Mouse (Mus musculus) cerebellum, adult 9-10 months (tissue): ENCODE data around the gene Fam196a.

ENCODE experiments used
- DNase-seq: peaks from one replicate; pipeline ENCODE4 v3.0.0; 2022

Gene Fam196a

DNA sequence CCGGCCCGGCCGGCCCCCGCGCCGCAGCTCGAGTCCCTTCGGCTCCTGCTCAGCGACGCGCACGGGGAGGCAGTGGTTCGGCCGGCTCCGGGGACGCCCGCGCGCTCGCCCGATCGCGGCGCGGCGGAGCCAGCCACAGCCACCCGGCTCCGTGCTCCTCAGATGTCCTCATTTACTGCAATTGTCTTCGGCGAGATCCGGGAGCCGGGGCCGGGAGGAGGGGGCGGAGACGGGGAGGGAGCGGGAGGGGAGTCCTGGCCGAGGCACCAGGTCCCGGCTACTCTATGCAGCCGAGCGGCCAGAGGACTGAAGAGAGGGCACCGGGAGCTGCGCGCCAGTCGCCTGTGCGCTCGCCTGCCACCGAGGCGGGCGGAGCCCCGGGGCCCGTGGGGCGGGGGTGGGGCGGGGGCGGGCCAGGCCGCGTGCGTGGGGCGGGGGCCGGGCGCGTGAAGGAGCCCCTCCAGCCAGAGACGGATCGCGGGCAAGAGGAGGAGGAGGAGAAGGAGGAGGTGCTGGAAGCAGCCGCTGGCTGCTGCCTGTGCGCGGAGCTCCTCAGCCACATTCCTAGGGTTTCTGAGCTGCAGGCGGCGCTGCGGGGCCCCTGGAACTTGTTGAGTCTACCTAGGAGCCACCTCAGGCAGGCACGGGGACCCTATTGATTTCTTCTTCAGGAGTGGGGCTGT is at the start of gene Fam196a:
Fam196a (minus strand) TSS at position 504 of the 683 bp plus-strand sequence.
- no peak for DNase-seq

- no peak for DNase-seq
Observed at GRCm38 (mm10) chr7:134961608-134962007, 23.4 kb upstream of the Fam196a start.

GRCm38 (mm10) chr7:134960871-134961270 is 22.6 kb upstream of the Fam196a start:
- DNase-seq = no peak

- no peak for DNase-seq
Observed at GRCm38 (mm10) chr7:134959086-134959485, 20.9 kb upstream of the Fam196a start.

DNA sequence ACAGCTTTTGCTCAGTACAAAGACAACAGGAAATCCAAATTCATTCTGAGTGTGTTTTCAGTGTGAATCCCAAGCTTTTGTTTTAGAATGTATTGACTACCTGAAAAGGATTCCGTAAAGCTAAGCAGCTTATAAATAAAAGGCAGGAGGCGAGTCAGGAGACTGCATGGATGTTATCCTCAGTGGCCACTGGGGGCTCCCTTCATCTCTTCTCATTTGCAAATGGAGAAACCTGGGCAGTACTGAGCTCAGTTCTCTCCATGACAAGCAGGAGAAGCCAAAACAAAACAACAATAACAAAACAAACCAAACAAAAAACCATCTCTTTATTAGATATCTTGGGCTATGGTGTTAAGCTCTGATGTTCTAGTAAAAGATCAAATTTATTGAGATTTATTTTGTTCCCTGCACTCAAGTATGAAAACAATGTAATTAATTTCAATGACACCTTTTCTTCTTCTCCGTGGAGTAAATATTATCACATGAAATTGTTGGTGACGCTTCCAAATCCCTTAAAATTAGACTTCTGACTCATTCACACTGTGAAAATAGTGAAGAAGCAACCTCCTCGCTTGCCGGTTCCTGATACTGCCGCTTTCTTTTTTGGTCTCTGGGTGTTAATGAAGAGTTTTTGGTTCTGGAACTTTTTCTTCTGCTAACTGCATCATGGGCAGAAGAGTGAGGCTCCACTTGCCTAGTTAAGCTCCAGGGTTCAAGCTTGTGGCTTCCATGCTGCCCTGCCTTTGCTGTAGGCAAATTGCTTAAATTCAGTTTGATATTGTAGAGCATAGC is 7.9 kb upstream of the Fam196a start:
- DNase-seq = no peak

DNA sequence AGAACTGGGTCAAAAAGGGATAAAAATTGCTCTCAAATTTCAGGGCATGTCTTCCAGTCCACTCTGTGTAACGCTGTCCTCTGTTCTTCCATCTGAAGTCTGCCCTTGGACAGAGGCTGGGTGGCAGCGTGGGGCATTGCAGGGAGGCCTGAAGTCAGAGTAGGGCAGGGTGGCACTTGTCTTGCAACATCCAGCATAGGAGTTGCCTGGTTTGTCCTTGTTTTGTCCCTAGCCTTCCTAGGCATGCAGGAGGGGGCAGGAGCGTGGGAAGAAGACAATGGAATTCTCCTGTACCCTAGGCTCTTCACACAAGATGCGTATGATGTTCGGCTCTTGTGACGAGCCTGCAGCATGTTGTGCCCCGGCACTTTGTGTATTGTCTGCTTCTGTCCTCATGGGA is 5.5 kb upstream of the Fam196a start:
- DNase-seq = no peak

DNA sequence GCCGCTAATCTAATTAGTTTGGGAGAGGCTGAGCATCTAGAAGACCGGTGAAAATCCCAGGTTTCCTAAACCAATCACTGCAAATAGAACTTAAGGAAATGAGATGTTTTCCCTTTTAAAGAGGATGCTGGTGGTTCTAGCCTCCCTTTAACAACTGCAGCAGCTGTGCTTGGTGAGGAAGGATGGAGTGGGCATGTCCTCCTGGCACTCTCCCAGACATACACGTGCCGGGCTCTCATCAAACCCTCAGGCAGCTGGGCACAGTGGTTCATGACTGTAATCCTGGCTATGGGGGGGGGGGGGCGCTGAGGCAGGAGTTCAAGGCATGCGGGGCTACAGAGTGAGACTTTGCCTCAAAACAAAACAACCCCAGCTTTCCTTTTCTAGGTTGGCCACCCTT is 4.8 kb upstream of the Fam196a start:
- DNase-seq = no peak

DNA sequence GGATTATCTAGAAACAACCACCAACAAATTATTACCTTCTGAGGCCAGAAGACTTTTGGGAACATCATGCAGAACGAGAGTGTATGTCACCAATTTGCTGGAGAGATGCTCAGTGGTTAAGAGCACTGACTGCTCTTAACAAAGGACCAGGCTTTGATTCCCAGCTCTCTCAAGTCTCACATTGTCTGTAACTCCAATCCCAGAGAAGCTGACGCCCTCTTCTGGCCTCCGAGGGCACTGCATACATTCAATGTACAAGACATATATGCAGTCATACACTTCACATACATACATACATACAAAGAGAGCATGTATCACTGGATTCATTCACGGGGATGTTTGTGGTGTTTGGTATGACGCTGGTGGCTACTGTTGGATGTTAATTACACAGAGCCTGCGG is 3.7 kb upstream of the Fam196a start:
- DNase-seq = no peak

DNA sequence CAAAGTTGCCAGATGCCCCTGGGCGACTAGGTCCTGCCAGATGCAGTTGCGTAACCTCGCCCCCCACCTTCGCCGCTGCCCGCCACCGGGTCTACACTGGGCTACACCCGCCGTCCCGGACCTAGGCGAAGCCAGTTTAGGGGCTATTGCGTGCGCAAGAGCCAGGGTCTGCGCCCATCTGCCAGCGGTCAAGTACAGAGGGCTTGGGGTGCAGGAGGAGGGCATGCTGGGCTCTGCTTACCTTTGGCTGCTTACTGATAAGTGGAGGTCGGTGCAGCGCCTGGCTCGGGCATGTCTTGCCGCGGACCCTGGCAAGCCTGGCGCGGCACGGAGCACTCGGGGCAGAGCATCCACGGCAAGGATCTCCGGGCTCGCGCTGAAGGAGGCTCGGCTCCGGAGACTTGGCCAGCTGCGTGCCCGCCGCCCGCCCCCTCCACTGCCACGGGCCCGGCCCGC is 731 bp downstream of the Fam196a start:
- DNase-seq = no peak

DNA sequence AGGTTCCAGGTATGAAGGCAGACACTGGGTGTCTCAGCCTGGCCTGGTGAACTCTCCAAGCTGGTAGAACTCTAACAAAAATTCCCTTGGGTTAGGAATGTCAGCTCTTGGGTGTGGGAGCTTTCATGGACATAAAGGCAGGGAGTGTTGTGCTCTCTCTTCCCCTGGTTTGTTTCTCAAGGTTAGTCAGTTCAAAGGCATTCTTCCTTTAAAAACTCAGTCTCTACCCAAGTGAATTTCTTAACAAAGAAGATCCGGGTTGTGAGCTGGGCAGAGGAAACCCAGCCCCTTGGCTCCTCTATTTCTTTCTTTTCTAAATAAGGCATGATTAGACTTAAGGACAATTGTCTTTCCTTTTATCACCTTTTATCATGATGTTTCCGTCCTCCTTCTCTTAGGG is 6.3 kb downstream of the Fam196a start:
- DNase-seq = no peak

DNA sequence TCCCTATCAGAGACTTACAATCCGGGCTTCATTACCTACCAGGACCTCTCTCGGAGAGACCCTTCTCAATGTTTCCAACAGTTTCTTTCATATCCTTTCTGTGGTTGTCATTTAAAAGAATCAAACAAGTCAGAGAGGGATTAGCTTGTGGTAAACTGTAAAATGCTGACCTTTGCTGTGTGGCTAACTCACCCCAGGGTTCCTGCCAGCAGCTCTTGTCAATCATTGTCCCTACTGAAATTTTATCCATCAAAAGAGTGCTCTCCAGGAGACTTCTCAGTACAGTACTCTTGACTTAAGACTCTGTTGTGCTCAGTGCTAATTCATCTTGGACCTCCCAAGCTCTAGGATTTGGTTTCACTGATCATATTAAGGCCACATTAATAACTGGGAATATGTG is 36.2 kb downstream of the Fam196a start:
- no peak for DNase-seq

DNA sequence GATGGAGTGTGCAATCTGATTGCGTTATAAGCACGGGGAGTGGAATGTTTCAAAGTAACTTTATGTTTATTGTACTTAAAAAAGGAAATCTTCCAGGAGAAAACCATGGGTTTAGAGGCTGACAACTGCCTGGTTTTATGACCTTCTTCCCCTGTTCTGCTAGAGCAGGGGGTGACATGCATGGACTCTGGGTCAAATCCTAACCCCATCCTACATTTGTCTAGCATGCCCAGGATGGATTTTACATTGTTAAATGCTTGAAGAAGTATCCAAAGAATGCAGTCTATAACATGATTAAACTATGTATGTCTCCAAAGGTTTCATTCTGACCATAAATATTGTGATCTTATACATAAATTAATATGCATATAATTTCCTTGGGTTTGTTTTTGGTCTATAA is 38.8 kb downstream of the Fam196a start:
- no peak for DNase-seq

DNA sequence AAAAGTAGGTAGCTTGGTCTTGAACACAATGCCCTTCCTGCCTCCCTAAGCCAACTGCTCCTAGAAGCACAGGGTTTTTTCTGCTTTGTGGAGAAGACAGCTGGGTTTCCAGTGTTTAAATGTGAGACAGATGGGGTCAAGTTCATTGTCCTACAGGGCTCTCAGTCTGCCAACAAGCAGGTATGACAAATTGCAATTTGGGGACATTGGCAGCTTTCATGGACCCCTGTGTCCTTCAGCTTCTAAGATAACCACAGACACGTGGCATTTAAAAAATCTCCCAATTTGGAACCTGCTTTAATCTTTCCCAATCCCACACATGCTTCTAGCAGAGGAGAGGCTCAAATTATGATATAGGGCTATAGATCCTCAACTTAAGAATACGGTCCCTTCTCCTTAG is 43.6 kb downstream of the Fam196a start:
- no peak for DNase-seq

- peak; percentile 1 for DNase-seq
Observed at GRCm38 (mm10) chr7:134892972-134893371, 45.3 kb downstream of the Fam196a start.

DNA sequence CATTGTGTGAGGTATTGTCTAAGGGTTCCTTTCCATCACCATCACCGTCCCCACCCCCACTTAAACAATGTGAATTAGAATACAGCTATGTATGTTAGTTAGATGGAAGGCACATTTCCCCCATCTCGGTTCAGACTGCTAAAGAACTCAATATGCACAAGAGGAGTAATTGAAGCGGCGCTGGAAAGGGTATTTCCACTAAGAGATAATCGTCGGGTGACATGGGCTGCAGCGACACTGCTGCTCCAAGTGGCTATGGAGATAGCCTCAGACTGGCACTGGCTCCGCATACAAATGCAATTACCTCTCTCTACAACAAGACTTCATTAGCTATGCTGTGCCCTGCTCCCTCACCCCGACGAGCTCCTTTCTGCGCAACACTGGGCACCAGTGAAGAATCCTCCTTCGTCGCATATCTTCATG is 45.8 kb downstream of the Fam196a start:
- DNase-seq = no peak

DNA sequence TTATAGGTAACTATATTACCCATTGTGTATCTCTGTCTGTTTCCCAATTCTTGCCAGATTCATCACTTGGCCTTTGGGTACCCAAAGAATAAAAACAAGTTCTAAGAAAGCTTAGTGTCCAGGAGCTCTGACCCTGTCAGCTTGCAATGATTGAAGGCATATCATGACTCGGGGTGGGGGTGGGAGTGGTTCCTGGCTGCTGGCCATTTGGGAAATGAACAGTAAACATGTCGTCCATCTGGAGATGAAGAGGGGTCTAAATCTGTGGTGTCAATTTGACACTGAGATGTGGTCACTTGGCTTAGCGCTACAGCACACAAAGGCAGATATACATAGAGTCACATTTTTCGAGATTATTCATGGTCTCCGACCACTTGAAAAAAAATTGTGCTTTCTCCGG is 54.7 kb downstream of the Fam196a start:
- no peak for DNase-seq

- no peak for DNase-seq
Observed at GRCm38 (mm10) chr7:134880431-134880830, 57.8 kb downstream of the Fam196a start.

DNA sequence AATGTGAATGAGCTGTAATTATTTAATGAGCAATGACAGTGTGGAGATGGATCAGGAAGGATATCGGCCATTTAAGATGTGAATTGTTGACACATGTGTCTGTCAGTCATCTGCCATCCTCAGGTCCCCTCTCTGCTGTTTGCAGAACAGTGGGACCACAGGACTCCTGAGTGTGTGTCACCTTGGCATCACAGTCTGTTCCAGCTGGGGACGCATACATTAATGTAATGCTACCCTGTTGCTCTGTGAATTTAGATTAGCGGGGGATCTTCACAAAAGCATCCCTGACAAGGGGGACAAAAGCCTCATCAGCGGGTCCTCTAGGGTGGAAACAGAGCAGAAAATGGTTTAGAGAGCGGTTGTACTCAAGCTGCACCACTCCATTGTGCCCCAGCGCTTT is 59.2 kb downstream of the Fam196a start:
- no peak for DNase-seq

DNA sequence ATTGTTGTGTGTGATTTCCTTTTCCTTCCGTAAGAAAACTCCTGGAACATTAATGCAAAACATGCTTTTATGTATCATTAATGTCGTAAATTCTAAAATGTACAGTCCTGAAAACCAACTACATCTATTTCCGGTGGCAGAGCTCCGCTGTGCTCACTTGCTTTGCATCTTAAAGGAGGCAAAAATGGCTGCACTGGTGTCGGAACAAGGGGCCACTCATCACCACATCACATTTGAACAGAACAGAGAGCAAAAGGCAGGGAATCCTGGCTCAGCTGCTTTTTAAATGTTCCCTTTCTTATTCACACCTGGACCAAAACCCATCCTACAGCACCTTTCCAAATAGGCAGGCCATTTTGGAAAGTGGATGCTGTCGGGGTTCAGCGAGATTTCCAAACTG is 65.2 kb downstream of the Fam196a start:
- DNase-seq = no peak

DNA sequence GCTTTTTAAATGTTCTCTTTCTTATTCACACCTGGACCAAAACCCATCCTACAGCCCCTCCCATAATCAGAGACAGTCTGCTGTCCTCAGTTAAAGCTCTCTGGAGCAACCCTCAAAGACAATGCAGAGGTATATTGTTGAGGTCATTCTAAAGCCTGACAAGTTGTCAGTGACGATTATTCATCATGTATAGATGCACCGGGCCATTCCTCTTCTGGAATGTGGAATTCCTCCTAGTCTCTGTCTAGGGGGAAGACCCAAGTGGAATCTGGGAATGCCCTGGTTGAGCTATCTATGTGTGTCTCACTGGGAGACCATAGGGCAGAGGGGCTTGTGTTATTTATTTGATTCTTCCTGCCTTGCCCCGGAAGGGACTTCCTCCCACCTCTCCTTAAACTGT is 65.7 kb downstream of the Fam196a start:
- no peak for DNase-seq

DNA sequence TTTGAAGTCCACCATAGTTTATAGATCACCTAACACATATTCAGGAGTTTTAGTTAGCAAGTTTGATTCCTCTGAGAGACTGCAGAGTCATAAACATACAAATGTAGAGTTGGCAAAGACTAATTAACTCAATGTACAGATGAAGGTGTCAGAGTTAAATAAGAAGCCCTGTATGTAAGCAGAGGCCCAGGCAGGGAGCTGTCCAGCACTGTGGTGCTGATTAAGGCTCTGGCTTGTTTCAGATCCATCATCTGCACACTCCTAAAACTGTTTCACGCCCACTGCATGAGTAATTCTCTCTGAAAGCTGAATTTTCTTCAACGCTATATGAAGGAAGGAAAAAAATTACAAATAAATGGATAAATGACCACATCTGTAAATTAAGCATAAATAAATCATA is 74.1 kb downstream of the Fam196a start:
- no peak for DNase-seq

DNA sequence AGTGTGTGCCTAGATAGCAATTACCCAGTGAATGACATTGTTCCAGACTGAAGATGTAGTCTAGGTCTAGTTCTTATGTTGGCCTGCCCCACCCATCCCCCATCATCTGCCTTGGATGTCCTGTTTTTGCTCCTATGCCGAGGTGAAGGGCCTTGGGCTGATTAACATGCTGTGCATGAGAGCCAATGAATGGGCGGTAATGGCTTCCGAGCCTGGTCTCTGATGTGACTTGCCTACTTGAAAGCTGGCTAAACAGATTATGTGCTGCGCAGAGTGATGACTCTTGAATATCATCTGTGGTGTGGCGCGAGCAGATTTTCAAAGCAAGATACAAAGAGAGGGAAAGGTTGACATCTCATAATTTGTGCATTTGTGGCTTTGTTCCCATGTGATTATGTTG is 76.2 kb downstream of the Fam196a start:
- no peak for DNase-seq

GRCm38 (mm10) chr7:134842751-134843150 is 95.5 kb downstream of the Fam196a start:
- no peak for DNase-seq

DNA sequence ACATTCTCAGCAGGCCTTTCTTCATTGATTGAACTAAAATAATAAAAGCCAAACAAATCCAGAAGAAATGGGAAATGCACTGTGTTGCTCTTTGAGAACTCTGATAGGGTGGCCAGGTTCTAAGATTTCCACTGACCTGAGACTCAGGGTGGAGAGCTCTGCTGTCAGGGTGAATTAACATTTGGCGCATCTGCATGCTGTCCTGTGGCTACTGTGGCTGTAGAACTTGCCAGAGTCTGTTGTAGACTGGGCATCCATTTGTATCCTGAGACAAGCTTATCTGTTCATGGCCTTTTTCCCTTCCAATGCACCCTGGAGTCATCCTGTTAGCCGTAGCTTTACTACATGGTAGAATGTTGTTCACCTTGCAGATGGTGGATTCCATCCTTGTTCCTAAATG is 98.2 kb downstream of the Fam196a start:
- DNase-seq = no peak
